Mouse (Mus musculus): ENCODE results near the gene Gnmt. TPM values are rescaled to one million over a fixed set of nuclear protein-coding genes. Genes with fewer than 3 reads are reported as not detected.

Gnmt gene
- polyA plus RNA-seq, 1 experiment from 2014 or later = 0.83 TPM

Other genes starting within 250 kb of the Gnmt start
- gene Ttbk1, start 241.5 kb downstream of the Gnmt start, polyA plus RNA-seq (2015; fragmentation: Nextera tagmentation; extraction: Ambion mirVana) = 4.7 and 5.5 TPM in 2 replicates
- 11.1 and 11.5 TPM in 2 replicates for gene Dnph1, start 232.5 kb downstream of the Gnmt start, polyA plus RNA-seq (2015; fragmentation: Nextera tagmentation; extraction: Ambion mirVana)
- 26.8 and 28.0 TPM in 2 replicates for gene Cul9, start 182.8 kb downstream of the Gnmt start, polyA plus RNA-seq (2015; fragmentation: Nextera tagmentation; extraction: Ambion mirVana)
- gene Srf, start 173.0 kb downstream of the Gnmt start, polyA plus RNA-seq (2015; fragmentation: Nextera tagmentation; extraction: Ambion mirVana) = 3.0 and 3.2 TPM in 2 replicates
- 26.9 and 28.8 TPM in 2 replicates for gene Ptk7, start 99.7 kb downstream of the Gnmt start, polyA plus RNA-seq (2015; fragmentation: Nextera tagmentation; extraction: Ambion mirVana)
- 32.4 and 39.7 TPM in 2 replicates for gene Klc4, start 83.1 kb downstream of the Gnmt start, polyA plus RNA-seq (2015; fragmentation: Nextera tagmentation; extraction: Ambion mirVana)
- 58.9 and 60.8 TPM in 2 replicates for gene Mrpl2, start 82.9 kb downstream of the Gnmt start, polyA plus RNA-seq (2015; fragmentation: Nextera tagmentation; extraction: Ambion mirVana)
- 41.9 and 47.6 TPM in 2 replicates for gene Cul7, start 78.8 kb downstream of the Gnmt start, polyA plus RNA-seq (2015; fragmentation: Nextera tagmentation; extraction: Ambion mirVana)
- 51.8 and 52.4 TPM in 2 replicates for gene Rrp36, start 54.8 kb downstream of the Gnmt start, polyA plus RNA-seq (2015; fragmentation: Nextera tagmentation; extraction: Ambion mirVana)
- gene Mea1, start 50.4 kb downstream of the Gnmt start, polyA plus RNA-seq (2015; fragmentation: Nextera tagmentation; extraction: Ambion mirVana) = 285 and 318 TPM in 2 replicates
- 173 TPM in 2 replicates for gene Klhdc3, start 48.3 kb downstream of the Gnmt start, polyA plus RNA-seq (2015; fragmentation: Nextera tagmentation; extraction: Ambion mirVana)
- 94.8 and 102 TPM in 2 replicates for gene Ppp2r5d, start 24.1 kb downstream of the Gnmt start, polyA plus RNA-seq (2015; fragmentation: Nextera tagmentation; extraction: Ambion mirVana)
- 22.6 and 22.7 TPM in 2 replicates for gene Pex6, start 17.7 kb downstream of the Gnmt start, polyA plus RNA-seq (2015; fragmentation: Nextera tagmentation; extraction: Ambion mirVana)
- gene Cnpy3, start 23.0 kb upstream of the Gnmt start, polyA plus RNA-seq (2015; fragmentation: Nextera tagmentation; extraction: Ambion mirVana) = 67.7 and 67.8 TPM in 2 replicates
- not detected in 2 replicates for gene Ptcra, start 34.5 kb upstream of the Gnmt start, polyA plus RNA-seq (2015; fragmentation: Nextera tagmentation; extraction: Ambion mirVana)
- 48.1 and 53.7 TPM in 2 replicates for gene 2310039H08Rik, start 43.5 kb upstream of the Gnmt start, polyA plus RNA-seq (2015; fragmentation: Nextera tagmentation; extraction: Ambion mirVana)
- 78.4 and 84.2 TPM in 2 replicates for gene Rpl7l1, start 53.5 kb upstream of the Gnmt start, polyA plus RNA-seq (2015; fragmentation: Nextera tagmentation; extraction: Ambion mirVana)
- 9.5 and 10.9 TPM in 2 replicates for gene Bicral, start 129.3 kb upstream of the Gnmt start, polyA plus RNA-seq (2015; fragmentation: Nextera tagmentation; extraction: Ambion mirVana)
- 49.5 and 52.6 TPM in 2 replicates for gene Tbcc, start 161.5 kb upstream of the Gnmt start, polyA plus RNA-seq (2015; fragmentation: Nextera tagmentation; extraction: Ambion mirVana)
- gene Prph2, start 181.3 kb upstream of the Gnmt start, polyA plus RNA-seq (2015; fragmentation: Nextera tagmentation; extraction: Ambion mirVana) = not detected in 2 replicates

All from midbrain, embryonic 16.5 days (tissue).